Mouse (Mus musculus) heart, embryonic 12.5 days (tissue): ENCODE data around the gene Gm13769. TPM values are rescaled to one million over a fixed set of nuclear protein-coding genes. Genes with fewer than 3 reads are reported as not detected.
"Not testable (repeated sequence)": the region's sequence is repeated elsewhere in the genome, so short reads cannot be mapped to it uniquely, and the experiment has no call there.

ENCODE experiments used
- ATAC-seq: fragments of 200-750 bp; cut with Nextera tagmentation; 2 replicates; pipeline ENCODE4 v1.8.0; 2017; ENCODE audit warnings: moderate TSS enrichment, moderate library complexity; ENCODE audit not compliant: insufficient number of reproducible peaks, low FRiP score
- H3K27ac ChIP-seq: fragments of 300-500 bp; sonication (generic); 2 replicates; pipeline ENCODE4 v1.5.1; 2016; ENCODE audit warnings: mild to moderate bottlenecking, moderate library complexity; ENCODE audit not compliant: poor library complexity, severe bottlenecking
- H3K27me3 ChIP-seq: fragments of 300-500 bp; sonication (generic); replicated peaks from 2 replicates; pipeline ENCODE4 v1.6.1; 2016; ENCODE audit warnings: mild to moderate bottlenecking, moderate library complexity
- H3K36me3 ChIP-seq: fragments of 300-500 bp; sonication (generic); 2 replicates; pipeline ENCODE4 v1.6.1; 2016; ENCODE audit warnings: mild to moderate bottlenecking, moderate library complexity
- H3K4me1 ChIP-seq: fragments of 300-500 bp; sonication (generic); replicated peaks from 2 replicates; pipeline ENCODE4 v1.6.1; 2016; ENCODE audit warnings: mild to moderate bottlenecking
- H3K4me2 ChIP-seq: fragments of 300-500 bp; sonication (generic); 2 replicates; pipeline ENCODE4 v1.6.1; 2016; ENCODE audit warnings: mild to moderate bottlenecking, moderate library complexity
- H3K4me3 ChIP-seq: fragments of 300-500 bp; sonication (generic); 2 replicates; pipeline ENCODE4 v1.5.1; 2016; ENCODE audit warnings: mild to moderate bottlenecking
- H3K9ac ChIP-seq: fragments of 300-500 bp; sonication (generic); 2 replicates; pipeline ENCODE4 v1.6.1; 2016; ENCODE audit warnings: mild to moderate bottlenecking, moderate library complexity
- H3K9me3 ChIP-seq: fragments of 300-500 bp; sonication (generic); replicated peaks from 2 replicates; pipeline ENCODE4 v1.6.1; 2016; ENCODE audit warnings: mild to moderate bottlenecking, moderate library complexity
- WGBS: fragments of 180-500 bp; shearing (Covaris S2); methylation state at CpG from one replicate; pipeline ENCODE4 v1.1.7; 2016; 5-methylcytosine and 5-hydroxymethylcytosine counted together
- polyA plus RNA-seq: library from polyadenylated mRNA; unstranded; fragments of >200 nt; fragmentation: Nextera tagmentation; extraction: Ambion mirVana; gene quantifications from 2 replicates; pipeline ENCODE4 v1.2.1, GENCODE M21; 2016

The Gm13769 gene
- polyA plus RNA-seq = not detected in 2 replicates

GRCm38 (mm10) chr2:90321900-90322299 lies at the start of gene Gm13769:
Gene Gm13769, plus strand, starts transcription at chr2:90322200.
- H3K4me2 ChIP-seq, H3K27ac ChIP-seq, H3K36me3 ChIP-seq, H3K4me1 ChIP-seq, H3K4me3 ChIP-seq, H3K9me3 ChIP-seq, ATAC-seq, H3K9ac ChIP-seq, H3K27me3 ChIP-seq: not testable (repeated sequence)
- no CpG with 5 or more reads among the region's 6 CpGs for WGBS

GRCm38 (mm10) chr2:90292741-90293140 lies 29.3 kb upstream of the Gm13769 start, which contains the start of gene Olfr1272:
Gene Olfr1272, minus strand, starts transcription at chr2:90292841.
- 82% methylated on average over 6 of the region's 6 CpGs for WGBS
- no peak within 1 kb of the TSS for H3K27ac ChIP-seq
- no peaks in the 10 kb centered on the region for H3K9me3 ChIP-seq
- H3K9ac ChIP-seq = no peak within 1 kb of the TSS
- H3K4me1 ChIP-seq = no peaks in the 10 kb centered on the region
- H3K36me3 ChIP-seq = no peaks in the 10 kb centered on the region
- H3K4me2 ChIP-seq = no peak within 1 kb of the TSS
- ATAC-seq = no peak
- H3K4me3 ChIP-seq = no peak within 1 kb of the TSS
- H3K27me3 ChIP-seq = no peaks in the 10 kb centered on the region

DNA sequence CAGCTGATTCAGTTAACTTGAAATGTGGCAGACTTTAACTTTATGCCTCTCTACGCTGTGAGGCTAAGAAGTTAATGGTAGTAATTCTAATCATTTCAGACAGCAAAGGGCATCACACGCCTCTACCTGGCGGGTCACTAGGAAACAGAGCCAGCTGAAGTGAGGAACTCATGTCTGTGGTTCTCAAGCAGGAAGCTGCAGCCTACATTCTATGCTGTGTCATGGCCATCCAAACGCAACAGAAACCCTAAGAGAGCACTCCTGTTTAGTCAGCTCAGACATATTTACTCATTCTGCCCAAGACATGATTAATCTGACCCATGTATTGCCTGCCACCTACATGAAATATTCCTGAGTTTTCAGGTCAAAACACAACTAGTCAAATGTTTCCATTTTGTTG lies 24.7 kb downstream of the Gm13769 start:
- not testable (repeated sequence) for ATAC-seq, H3K9me3 ChIP-seq, H3K9ac ChIP-seq, H3K4me2 ChIP-seq, H3K27me3 ChIP-seq, H3K4me3 ChIP-seq, H3K27ac ChIP-seq, H3K36me3 ChIP-seq, H3K4me1 ChIP-seq
- WGBS = no CpG with 5 or more reads among the region's 4 CpGs

DNA sequence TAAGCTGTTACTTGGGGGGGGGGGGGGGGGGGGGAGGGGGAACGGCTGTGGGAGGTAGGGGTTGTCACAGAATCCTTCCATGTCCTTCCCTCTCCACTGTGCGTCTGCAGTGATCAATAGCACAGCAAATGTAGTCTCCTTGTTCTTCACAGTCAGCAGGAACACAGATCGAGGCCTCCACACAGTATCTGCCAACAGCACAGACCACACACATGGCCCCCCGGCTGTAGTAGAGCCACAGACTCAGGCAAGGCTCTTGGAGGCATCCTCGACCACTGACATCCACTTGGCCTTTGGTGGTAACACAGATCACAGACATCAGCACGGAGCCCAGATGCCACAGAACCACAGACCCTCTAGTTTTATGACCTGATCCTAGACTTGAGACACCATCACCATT lies 29.0 kb downstream of the Gm13769 start:
- WGBS = no CpG with 5 or more reads among the region's 6 CpGs
- H3K4me2 ChIP-seq = not testable (repeated sequence)

GRCm38 (mm10) chr2:90351540-90351939 lies 29.5 kb downstream of the Gm13769 start:
- not testable (repeated sequence) for H3K27me3 ChIP-seq, H3K27ac ChIP-seq, H3K9ac ChIP-seq, H3K4me2 ChIP-seq, H3K4me3 ChIP-seq, ATAC-seq, H3K4me1 ChIP-seq, H3K36me3 ChIP-seq, H3K9me3 ChIP-seq
- no CpG with 5 or more reads among the region's 3 CpGs for WGBS

More for the DNA sequence above, 29.0 kb downstream of the Gm13769 start:
- H3K4me3 ChIP-seq, H3K9me3 ChIP-seq, H3K27ac ChIP-seq, H3K9ac ChIP-seq, H3K36me3 ChIP-seq, ATAC-seq, H3K27me3 ChIP-seq, H3K4me1 ChIP-seq: not testable (repeated sequence)

GRCm38 (mm10) chr2:90359229-90359628 lies 37.2 kb downstream of the Gm13769 start:
- not testable (repeated sequence) for H3K9me3 ChIP-seq, H3K9ac ChIP-seq, ATAC-seq, H3K27me3 ChIP-seq, H3K4me1 ChIP-seq, H3K4me2 ChIP-seq, H3K4me3 ChIP-seq, H3K27ac ChIP-seq, H3K36me3 ChIP-seq
- no CpG with 5 or more reads among the region's 5 CpGs for WGBS

- H3K27ac ChIP-seq, H3K9me3 ChIP-seq, ATAC-seq, H3K4me1 ChIP-seq, H3K4me2 ChIP-seq, H3K36me3 ChIP-seq, H3K9ac ChIP-seq, H3K4me3 ChIP-seq, H3K27me3 ChIP-seq: not testable (repeated sequence)
- no CpG with 5 or more reads among the region's 4 CpGs for WGBS
Measured at GRCm38 (mm10) chr2:90360199-90360598, 38.2 kb downstream of the Gm13769 start.

Other genes with a start within 250 kb of the Gm13769 start
- not detected in 2 replicates for gene Olfr1269, start 200.8 kb upstream of the Gm13769 start, polyA plus RNA-seq
- not detected in 2 replicates for gene Olfr32, start 179.9 kb upstream of the Gm13769 start, polyA plus RNA-seq
- gene Olfr1270, start 169.1 kb upstream of the Gm13769 start, polyA plus RNA-seq = not detected in 2 replicates
- gene Olfr1506, start 97.7 kb upstream of the Gm13769 start, polyA plus RNA-seq = not detected in 2 replicates
- gene Olfr142, start 64.6 kb upstream of the Gm13769 start, polyA plus RNA-seq = not detected in 2 replicates
- gene Olfr1271, start 51.2 kb upstream of the Gm13769 start, polyA plus RNA-seq = not detected in 2 replicates
- not detected in 2 replicates for gene Olfr1272, start 29.4 kb upstream of the Gm13769 start, polyA plus RNA-seq
- gene Olfr1274-ps, start 76.5 kb downstream of the Gm13769 start, polyA plus RNA-seq = not detected in 2 replicates